Mouse (Mus musculus): ENCODE data around the gene Adam1a.

Adam1a gene

GRCm38 (mm10) chr5:121544910-121545792 is at the start of gene Adam1a, which contains the start of gene Gm42878:
Gene Adam1a, minus strand, starts transcription at chr5:121545482.
Gene Gm42878, minus strand, starts transcription at chr5:121545482.
- no peak for DNase-seq

DNA sequence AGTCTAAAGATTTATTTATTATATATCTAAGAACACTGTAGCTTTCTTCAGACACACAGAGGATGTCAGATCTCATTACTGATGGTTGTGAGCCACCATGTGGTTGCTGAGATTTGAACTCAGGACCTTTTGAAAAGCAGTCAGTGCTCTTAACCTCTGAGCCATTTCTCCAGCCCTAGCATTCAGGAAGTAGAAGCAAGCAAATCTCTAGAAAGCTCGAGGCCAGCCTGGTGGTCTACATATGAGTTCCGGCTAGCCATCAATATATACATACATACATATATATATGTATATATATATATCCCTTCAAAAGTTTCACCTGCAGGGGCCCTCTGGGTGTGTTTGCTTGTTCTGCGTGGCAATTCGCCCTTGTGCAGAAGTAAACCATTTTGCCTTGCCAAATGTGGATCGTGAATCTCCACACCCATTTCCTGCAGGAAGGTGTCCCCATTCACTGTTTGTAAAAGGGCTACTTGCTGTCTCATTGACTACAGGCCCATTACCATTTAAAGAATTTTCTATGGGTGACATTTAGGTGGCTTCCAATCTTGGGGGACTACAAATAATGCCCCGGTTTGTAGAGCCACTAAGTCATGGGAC is 49.5 kb upstream of the Adam1a start:
- no peak for DNase-seq

DNA sequence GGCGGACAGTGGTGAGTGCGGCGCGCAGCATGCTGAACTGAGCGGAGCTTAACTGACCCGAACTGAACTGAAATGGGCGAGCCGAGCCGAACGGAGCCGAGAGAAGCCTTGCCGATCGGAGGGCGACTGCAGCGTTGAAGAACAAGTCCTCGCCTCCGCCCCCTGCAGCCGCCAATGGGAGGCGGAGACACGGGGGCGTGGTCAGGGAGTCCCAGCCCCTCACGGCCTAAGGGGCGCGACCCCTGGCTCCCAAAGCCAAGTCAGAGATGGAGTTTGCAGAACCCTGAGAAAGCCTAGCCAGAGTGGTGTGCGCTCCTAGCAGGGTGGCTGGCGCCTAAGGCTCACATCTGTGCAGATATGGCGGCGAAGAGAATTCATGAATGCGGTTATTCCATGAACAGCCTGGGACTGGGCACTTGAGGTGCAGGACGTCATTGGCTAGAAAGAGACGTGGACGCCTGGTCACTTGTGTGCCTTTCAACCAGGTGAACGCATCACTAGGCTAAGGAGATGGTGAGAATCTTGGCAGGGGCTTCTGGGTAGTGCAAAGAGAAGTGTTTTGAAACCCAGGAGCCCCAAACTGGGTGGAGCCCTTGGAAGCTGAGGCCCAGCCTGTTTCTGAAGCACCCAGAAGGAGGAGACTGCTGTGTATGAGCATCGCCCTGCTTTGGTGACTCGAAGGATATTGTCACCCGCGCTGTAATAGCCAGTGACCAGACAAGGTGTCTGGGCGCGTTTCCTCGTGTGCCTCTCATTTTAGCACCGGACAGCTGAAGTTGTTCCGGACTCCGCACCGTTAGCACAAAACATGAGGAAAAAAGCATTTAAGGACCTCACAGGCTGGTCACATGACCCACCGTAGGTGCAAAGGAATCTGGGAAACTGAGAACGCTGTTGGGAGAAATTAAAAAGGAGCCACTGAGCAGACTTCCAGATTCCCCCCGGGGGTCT is 48.4 kb upstream of the Adam1a start, which contains the start of gene Aldh2:
Gene Aldh2, minus strand, starts transcription at position 374 of the 951 bp plus-strand sequence.
- peak; percentile 92 for DNase-seq

DNA sequence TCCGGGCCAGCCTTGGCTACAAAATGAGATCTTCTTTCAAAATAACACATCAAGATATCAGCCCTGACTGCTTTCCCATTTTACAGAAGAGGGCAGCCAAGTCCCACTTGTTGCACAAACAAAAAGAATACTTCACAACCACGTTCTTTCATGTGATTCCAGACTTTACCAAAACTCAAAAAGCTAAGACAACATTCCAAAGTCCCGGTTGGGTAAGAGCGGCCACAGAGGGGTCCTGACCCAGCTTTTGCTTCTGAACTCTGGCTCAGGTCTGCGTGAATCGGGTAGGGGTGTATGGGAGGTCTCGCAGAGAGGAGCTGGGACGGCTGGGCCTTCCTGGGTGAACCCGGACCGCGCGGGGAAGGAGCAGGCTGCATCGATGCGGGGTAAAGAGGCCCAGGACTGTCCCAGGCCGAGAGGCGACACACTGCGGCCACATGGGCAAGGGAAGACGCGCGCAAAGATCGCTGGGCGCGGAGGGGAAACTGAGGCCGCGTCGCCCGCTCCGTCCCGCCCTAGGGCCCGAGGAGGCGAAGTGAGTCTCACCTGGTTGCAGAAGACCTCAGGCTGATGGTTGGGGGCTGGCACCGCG is 47.6 kb upstream of the Adam1a start:
- no peak for DNase-seq

DNA sequence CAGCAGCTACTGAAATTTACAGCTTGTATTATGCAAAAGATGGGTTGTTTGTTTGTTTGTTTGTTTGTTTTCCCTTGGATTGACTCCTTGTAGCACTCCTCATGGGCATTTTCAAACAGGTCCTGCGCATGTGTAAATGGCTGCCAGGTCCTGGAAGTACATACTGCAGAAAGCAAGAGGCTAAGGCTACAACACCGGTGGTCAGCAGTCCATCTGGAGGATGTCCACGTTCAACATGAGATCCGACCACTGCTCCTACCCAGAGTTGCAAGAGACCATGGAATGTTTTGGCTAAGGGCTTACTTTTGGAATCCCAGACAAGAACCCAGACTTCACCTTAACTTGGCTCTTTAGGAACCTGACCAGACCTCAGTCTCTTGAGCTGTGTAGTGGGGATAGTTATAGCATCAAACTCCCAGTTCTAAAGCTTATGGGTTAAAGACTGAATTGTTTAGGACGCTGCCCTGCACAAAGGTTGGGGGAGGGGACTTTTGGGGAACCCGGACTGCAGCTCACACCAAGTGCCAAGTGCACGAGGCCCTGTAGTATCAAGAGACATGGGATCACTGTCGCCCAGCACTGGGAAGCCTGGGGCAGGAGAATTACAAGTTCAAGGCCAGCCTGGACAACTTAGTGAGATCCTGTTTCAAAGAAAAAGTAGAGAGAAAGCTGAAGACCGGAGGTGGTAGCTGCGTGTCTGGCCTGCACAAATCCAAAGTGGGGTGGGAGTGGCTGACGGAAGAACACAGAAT is 47.0 kb upstream of the Adam1a start:
- no peak for DNase-seq

DNA sequence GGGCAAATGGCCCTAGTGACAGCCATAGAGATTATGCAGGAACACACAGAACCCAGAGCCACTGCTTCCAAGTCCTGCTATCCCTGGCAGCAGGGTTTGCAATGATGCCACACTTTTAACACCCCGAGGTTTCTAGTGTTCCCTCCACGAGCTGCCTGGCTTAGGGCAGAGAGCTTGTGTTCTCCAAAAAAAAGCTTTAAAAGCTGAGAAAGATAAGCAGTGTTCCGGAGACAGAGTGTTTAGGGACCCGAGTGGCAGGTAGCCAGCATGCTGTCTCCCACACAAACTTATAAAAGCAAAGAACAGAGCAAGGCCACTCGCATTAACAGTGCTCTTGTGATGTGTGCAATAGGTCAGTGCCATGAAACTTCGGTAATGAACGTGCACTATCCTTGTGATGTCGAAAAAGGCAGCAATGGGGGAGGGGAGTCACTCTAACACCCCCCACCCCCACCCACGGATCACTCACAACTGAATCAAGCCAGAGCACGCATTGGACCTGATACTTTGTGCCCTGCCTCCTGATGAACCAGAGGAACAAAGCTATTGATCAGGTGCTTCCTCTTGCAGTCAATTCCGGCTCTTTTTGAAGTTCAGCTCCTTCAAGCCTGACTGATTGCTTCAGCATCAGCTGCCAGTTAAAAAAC is 46.3 kb upstream of the Adam1a start:
- no peak for DNase-seq

DNA sequence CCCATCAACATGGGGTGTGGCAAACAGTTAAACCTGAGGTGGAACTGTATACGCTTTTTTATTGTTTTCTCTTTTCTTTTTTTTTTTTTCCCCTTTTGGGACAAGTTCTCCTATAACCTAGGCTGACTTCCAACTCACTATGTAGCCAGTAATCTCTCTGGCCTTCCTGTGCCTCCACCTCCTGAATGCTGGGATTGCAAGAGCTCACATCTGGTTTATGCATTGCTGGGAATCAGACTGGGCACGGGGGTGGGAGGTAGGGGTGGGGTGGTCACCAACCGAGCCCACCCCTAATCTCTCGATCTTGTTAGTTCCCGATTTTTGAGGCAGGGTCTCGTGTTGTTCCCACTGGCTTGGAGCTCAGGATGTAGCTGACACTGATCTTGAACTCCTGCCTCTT is 44.6 kb upstream of the Adam1a start:
- no peak for DNase-seq

- peak; percentile 39 for DNase-seq
Observed at GRCm38 (mm10) chr5:121586400-121587039, 41.2 kb upstream of the Adam1a start.

DNA sequence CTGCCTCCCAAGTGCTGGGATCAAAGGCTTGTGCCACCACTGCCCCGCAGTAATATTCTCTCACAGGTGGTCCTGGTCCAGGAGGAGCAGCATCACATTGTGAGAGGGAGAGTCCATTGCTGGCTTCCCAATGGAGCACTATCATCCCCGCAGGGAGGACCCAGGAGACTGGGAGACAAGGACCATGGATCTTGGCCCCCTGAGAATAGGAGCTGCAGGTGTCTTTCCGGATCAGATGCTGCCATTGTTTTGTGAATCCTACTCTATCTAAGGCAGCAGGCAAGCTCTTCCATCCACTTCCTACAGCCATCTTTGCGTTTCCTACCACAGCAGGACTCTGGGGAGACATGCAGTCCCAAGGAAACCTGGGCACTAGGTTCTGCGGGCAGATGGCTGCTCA is 40.4 kb upstream of the Adam1a start:
- DNase-seq = no peak

DNA sequence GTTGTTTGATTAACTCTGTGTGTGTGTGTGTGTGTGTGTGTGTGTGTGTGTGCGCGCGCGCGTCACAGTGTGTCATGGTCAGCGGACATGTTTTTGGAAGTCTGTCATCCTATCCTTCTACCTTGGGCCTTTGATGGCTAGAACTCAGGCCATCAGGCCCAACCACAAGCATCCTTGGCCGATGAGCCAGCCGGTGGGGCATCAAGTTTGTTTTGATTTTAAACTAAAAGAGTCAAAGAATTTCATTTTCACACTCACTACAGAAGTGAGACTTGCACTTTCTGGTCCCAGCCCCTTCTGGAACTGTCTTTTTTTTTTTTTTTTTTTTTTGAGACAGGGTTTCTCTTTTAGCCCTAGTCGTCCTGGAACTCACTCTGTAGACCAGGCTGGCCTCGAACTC is 39.7 kb upstream of the Adam1a start:
- DNase-seq = no peak

- DNase-seq = peak; percentile 98
Observed at GRCm38 (mm10) chr5:121583765-121584501, 38.7 kb upstream of the Adam1a start.

- DNase-seq = no peak
Observed at GRCm38 (mm10) chr5:121581945-121582344, 36.7 kb upstream of the Adam1a start.

GRCm38 (mm10) chr5:121576927-121577488 is 31.7 kb upstream of the Adam1a start:
- DNase-seq = no peak

- DNase-seq = no peak
Observed at GRCm38 (mm10) chr5:121575867-121576266, 30.6 kb upstream of the Adam1a start.

- no peak for DNase-seq
Observed at GRCm38 (mm10) chr5:121574145-121574544, 28.9 kb upstream of the Adam1a start.

DNA sequence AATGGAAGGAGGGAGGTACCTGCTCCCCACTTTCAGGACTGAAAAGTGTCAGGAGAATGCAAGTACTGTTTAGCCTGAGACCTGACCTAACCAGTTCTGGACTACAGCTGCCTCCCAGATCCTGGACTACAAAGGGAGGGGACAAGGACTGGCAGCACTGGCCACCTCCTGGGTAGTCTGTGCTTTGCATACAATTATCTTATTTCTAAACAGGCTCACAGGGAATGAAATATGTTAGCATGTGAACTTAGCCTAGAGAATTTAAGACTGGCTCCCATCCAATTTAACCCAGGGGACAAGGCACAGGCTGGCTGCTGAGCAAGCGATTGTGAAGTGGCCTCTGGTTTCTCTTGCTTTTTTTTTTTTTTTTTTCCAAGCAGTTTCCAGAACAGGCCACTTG is 25.5 kb upstream of the Adam1a start:
- DNase-seq = no peak

- DNase-seq = no peak
Observed at GRCm38 (mm10) chr5:121569881-121570420, 24.7 kb upstream of the Adam1a start.

DNA sequence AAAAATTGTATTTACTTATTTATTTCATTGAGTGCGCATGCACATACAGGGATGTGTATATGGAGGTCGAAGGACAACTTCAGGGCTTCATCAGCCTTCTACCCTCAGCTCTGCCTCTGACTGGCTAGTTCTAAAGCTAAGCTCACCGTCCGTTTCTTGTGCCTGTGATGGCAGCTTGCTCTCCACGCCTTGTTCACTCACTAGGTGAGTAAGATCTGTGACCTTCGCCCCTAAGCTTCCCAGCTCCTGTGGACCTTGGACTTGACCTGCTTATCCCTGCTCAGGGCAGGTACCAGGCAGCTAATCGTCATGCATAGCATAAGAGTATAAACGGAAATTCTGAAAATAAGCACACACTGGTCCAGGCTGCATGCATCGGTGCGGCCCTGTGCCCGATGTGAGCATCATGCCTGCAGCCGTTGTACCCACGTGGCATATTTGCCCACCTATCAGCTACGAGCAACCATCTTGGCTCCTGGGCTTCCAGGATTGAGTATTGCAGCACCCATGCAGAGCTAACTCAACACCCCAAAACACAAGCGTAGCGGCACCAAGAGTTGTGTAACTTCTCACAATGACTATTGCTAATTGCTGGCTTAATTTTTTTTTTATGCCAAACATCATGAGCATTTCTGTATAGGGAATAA is 20.9 kb upstream of the Adam1a start:
- DNase-seq = peak; percentile 80

GRCm38 (mm10) chr5:121564468-121564895 is 19.2 kb upstream of the Adam1a start:
- peak; percentile 79 for DNase-seq
